Mouse (Mus musculus): ENCODE results near the gene Tpsb2. TPM values are rescaled to one million over a fixed set of nuclear protein-coding genes. Genes with fewer than 3 reads are reported as not detected.

Tpsb2 gene
- total RNA-seq, 2 experiments from 2014 or later = 5.2 to 5.7 TPM

GRCm38 (mm10) chr17:25405224-25405895 is 39.3 kb downstream of the Tpsb2 start:
- DNase-seq = no peak
- intact Hi-C loops (cut with DNase I) = no loop called here

GRCm38 (mm10) chr17:25406011-25406441 is 39.9 kb downstream of the Tpsb2 start:
- no peak for DNase-seq
- intact Hi-C loops (cut with DNase I) = no loop called here

GRCm38 (mm10) chr17:25407352-25407751 is 41.2 kb downstream of the Tpsb2 start:
- intact Hi-C loops (cut with DNase I) = no loop called here
- DNase-seq = no peak

GRCm38 (mm10) chr17:25408302-25408999 is 42.3 kb downstream of the Tpsb2 start:
- DNase-seq = no peak
- intact Hi-C loops (cut with DNase I) = no loop called here

GRCm38 (mm10) chr17:25409621-25410020 is 43.5 kb downstream of the Tpsb2 start:
- no peak for DNase-seq
- intact Hi-C loops (cut with DNase I) = no loop called here

GRCm38 (mm10) chr17:25410180-25410579 is 44.1 kb downstream of the Tpsb2 start:
- no peak for DNase-seq
- intact Hi-C loops (cut with DNase I) = no loop called here

- intact Hi-C loops (cut with DNase I) = no loop called here
- DNase-seq = no peak
Observed at GRCm38 (mm10) chr17:25410786-25411185, 44.7 kb downstream of the Tpsb2 start.

GRCm38 (mm10) chr17:25411251-25411650 is 45.1 kb downstream of the Tpsb2 start:
- DNase-seq = no peak
- intact Hi-C loops (cut with DNase I) = no loop called here

- DNase-seq = peak; percentile 42 to 77
- intact Hi-C loops (cut with DNase I) = no loop called here
Observed at GRCm38 (mm10) chr17:25414209-25414608, 48.1 kb downstream of the Tpsb2 start.

- no peak for DNase-seq
Observed at GRCm38 (mm10) chr17:25414917-25415316, 48.8 kb downstream of the Tpsb2 start.

GRCm38 (mm10) chr17:25415421-25415913 is 49.4 kb downstream of the Tpsb2 start:
- no peak for DNase-seq
- intact Hi-C loops (cut with DNase I) = no loop called here

More at GRCm38 (mm10) chr17:25414917-25415316, 48.8 kb downstream of the Tpsb2 start:
- intact Hi-C loops (cut with DNase I) = no loop called here

GRCm38 (mm10) chr17:25416219-25416618 is 50.1 kb downstream of the Tpsb2 start:
- DNase-seq = peak; percentile 35 to 46
- intact Hi-C loops (cut with DNase I) = no loop called here

- no peak for DNase-seq
- intact Hi-C loops (cut with DNase I) = no loop called here
Observed at GRCm38 (mm10) chr17:25417990-25418389, 51.9 kb downstream of the Tpsb2 start.

Other genes starting within 250 kb of the Tpsb2 start
- 1 to 10 TPM; 4.6 to 7.2 TPM for gene Ptx4, start 245.5 kb upstream of the Tpsb2 start, total RNA-seq (2021)
- gene Clcn7, start 232.9 kb upstream of the Tpsb2 start, total RNA-seq (2021) = 10 to 100 TPM; 27.5 to 28.9 TPM
- not detected for gene Ccdc154, start 203.8 kb upstream of the Tpsb2 start, total RNA-seq (2021)
- gene Gm38655, start 190.8 kb upstream of the Tpsb2 start, total RNA-seq (2021) = not detected
- gene BC003965, start 181.8 kb upstream of the Tpsb2 start, total RNA-seq (2021) = 10 to 100 TPM; 19.2 to 22.0 TPM
- 10 to 100 TPM; 10.8 to 10.9 TPM for gene Unkl, start 177.9 kb upstream of the Tpsb2 start, total RNA-seq (2021)
- 10 to 100 TPM; 13.1 to 14.3 TPM for gene Gnptg, start 126.2 kb upstream of the Tpsb2 start, total RNA-seq (2021)
- gene Tsr3, start 126.1 kb upstream of the Tpsb2 start, total RNA-seq (2021) = 10 to 100 TPM in 1 of 2 experiments, 1 to 10 TPM in 1; 9.3 to 10.2 TPM
- under 1 TPM; 0.17 to 0.63 TPM for gene Baiap3, start 109.9 kb upstream of the Tpsb2 start, total RNA-seq (2021)
- 100 to 1,000 TPM; 119 to 121 TPM for gene Ube2i, start 91.7 kb upstream of the Tpsb2 start, total RNA-seq (2021)
- gene Prss34, start 67.9 kb upstream of the Tpsb2 start, total RNA-seq (2021) = under 1 TPM; 0.53 to 0.54 TPM
- gene Prss28, start 57.7 kb upstream of the Tpsb2 start, total RNA-seq (2021) = not detected
- gene Prss29, start 47.7 kb upstream of the Tpsb2 start, total RNA-seq (2021) = not detected
- gene Tpsab1, start 20.7 kb upstream of the Tpsb2 start, total RNA-seq (2021) = 1 to 10 TPM; 2.3 to 2.6 TPM
- gene Tpsg1, start 3.0 kb downstream of the Tpsb2 start, total RNA-seq (2021) = not detected
- 1 to 10 TPM; 4.9 to 8.1 TPM for gene Cacna1h, start 67.5 kb downstream of the Tpsb2 start, total RNA-seq (2021)
- gene Tekt4, start 88.3 kb downstream of the Tpsb2 start, total RNA-seq (2021) = under 1 TPM in 1 of 2 experiments, not detected in 1; 0.50 TPM
- gene Sstr5, start 131.0 kb downstream of the Tpsb2 start, total RNA-seq (2021) = not detected
- under 1 TPM; 0.56 to 0.67 TPM for gene Sox8, start 204.4 kb downstream of the Tpsb2 start, total RNA-seq (2021)
- 10 to 100 TPM; 26.2 to 28.0 TPM for gene Lmf1, start 212.8 kb downstream of the Tpsb2 start, total RNA-seq (2021)